Mouse (Mus musculus): Measurements from ENCODE around the gene Arl1. TPM values are rescaled to one million over a fixed set of nuclear protein-coding genes. Genes with fewer than 3 reads are reported as not detected.

Gene Arl1
- polyA plus RNA-seq (2016; fragmentation: Nextera tagmentation; extraction: Ambion mirVana): 137 and 145 TPM in 2 replicates

DNA sequence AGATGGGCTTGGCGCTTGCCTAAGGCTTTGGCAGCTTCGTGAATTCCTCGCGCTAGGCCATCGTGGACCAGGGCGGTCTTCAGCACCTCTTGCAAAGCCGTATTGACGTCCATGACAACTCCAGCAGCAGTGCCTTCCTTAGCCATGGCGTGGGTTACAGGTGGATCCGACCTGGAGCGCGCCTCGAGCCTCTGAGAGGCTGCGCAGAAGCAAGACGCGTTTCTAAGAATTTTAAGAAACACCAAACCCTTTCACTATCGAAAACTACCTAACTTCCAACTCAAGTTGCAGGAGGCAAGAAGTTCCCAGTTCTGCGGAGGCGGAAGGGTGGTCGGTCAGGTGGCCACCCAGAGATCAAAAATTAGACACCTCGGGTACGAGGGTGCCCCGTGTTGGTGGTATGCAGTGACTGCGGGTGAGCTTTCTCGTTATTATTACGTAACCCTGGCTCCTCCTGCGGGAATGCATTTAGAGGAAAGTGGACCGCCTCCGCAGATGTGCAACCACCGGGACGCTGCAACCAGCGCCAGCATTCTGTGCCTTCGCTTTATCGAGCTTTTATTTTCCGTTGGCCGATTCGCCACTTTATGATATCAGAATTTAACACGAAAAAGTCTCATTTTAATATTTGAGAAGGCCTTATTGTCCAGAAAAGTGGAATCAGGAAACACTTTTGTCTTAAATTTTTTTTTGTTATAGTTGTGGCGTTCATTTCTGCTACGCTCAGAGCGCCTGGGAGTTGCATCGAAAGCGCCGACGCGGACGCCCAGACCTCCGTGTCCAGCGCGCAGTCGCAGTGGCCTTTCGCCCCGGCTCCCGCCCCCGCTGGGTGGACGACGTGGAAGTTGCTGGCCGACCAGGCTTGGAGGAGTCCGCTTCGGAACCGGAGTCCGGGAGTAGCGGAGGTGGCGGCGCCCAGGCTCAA lies at the start of gene Arl1:
TSS of gene Arl1 (plus strand) at position 288 of the 925 bp plus-strand sequence.
- Histone ChIP-seq H3K36me3 (0 out of 2 replicates have a peak, but pooled peaks cover 3% of the 10 kb centered on the region), H3K4me1 (peaks cover 12% of the 10 kb centered on the region), H3K9me3 (no peaks in the 10 kb centered on the region), H3K4me2 (replicated peaks) (peak within 1 kb of the TSS; percentile 94), H3K27ac (no peak within 1 kb of the TSS), H3K9ac (peak within 1 kb of the TSS; percentile 89), H3K4me3 (peak within 1 kb of the TSS; percentile 90), H3K27me3 (replicated peaks) (no peaks in the 10 kb centered on the region)
- peak; percentile 94 for ATAC-seq (ENCODE audit: low FRiP score, low read depth)
- under 1% methylated on average over 65 of the region's 65 CpGs for WGBS

DNA sequence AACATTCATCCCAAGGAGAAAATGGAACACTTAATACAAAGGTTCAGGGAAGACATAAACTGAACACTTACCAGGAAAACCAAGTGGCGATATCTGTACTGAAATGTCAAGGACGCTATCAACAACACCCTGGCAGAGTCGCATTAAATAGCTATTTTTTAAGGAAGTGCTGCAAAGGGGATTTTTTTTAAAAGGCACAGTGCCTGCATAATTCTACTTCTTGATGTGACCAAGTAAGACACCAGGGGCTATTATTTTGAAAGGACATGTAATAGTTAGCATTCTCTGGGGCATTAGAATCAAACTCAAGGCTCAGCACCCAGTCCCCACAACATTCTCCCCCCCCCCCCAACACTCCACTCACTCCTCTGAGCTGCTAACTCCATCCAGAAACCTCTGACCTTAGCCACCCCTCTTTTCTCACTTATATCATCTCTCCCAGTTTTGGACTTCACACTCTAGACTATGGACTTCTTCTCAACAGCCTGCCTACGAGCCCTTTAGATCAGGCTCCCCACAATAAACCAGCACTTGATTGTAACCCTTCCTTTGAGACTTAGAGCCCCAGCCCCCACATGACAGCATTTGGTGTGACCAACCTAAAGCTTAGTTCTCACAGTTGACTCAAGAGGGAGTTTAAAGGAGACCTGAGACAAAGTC lies 47.6 kb upstream of the Arl1 start:
- no peak overlapping the region for H3K4me2 ChIP-seq (replicated peaks)
- H3K9me3 ChIP-seq: no peaks in the 10 kb centered on the region
- no peaks in the 10 kb centered on the region for H3K36me3 ChIP-seq
- H3K4me3 ChIP-seq: no peak overlapping the region
- H3K9ac ChIP-seq: no peak overlapping the region
- H3K27ac ChIP-seq: no peak overlapping the region
- H3K4me1 ChIP-seq: no peaks in the 10 kb centered on the region
- no peaks in the 10 kb centered on the region for H3K27me3 ChIP-seq (replicated peaks)
- WGBS: 79% methylated on average over 4 of the region's 4 CpGs
- ATAC-seq (ENCODE audit: low FRiP score, low read depth): no peak

DNA sequence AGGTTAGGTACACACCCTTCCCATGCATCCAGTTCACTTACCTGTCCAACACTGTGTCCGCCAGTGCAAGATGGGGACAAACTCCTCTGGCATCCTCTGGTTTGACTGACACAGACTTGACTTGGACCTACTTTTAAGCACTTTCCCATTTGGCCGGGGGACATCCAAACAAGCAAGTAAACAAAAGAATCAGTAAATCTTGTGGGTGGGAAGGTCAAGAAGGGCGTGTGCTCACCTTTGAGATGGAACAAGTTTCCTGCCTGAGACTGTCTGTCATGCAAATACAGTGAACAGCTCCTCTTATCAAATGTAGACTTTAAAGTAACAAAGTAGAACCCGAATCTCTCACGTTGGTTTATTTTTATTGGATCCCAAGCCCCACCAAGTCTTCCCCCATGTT lies 45.7 kb upstream of the Arl1 start, which contains the start of gene Spic:
TSS of gene Spic (minus strand) at position 91 of the 400 bp plus-strand sequence.
- no peaks in the 10 kb centered on the region for H3K27me3 ChIP-seq (replicated peaks)
- no peaks in the 10 kb centered on the region for H3K4me1 ChIP-seq
- no peak for ATAC-seq (ENCODE audit: low FRiP score, low read depth)
- no peak within 1 kb of the TSS for H3K4me3 ChIP-seq
- H3K9me3 ChIP-seq: no peaks in the 10 kb centered on the region
- H3K9ac ChIP-seq: no peak within 1 kb of the TSS
- no peak within 1 kb of the TSS for H3K27ac ChIP-seq
- 61% methylated on average over 5 of the region's 5 CpGs for WGBS
- H3K4me2 ChIP-seq (replicated peaks): no peak within 1 kb of the TSS
- no peaks in the 10 kb centered on the region for H3K36me3 ChIP-seq

DNA sequence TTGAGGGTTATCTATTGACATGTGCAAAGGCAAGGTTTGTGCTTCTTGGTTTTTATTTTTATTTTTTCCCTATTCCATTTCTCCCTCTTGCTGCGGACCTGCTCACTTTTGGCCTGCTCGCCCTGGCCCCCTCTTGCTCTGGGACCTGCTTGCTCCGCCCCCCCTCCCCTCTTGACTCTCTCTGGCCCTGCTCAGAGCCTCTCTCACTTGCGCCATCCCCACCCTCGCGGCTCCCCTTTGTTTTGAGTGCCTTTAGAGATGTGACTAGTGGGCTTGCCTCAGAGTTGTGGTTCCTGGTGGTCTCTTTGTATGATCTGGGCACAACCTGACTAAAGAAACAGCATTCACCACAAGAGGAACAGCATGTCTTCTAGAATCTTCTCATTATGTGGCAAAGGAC lies 29.7 kb upstream of the Arl1 start:
- Histone ChIP-seq H3K4me1 (no peaks in the 10 kb centered on the region), H3K27me3 (replicated peaks) (no peaks in the 10 kb centered on the region), H3K4me3 (no peak overlapping the region), H3K36me3 (no peaks in the 10 kb centered on the region), H3K9me3 (no peaks in the 10 kb centered on the region), H3K4me2 (replicated peaks) (no peak overlapping the region), H3K27ac (no peak overlapping the region), H3K9ac (no peak overlapping the region)
- no peak for ATAC-seq (ENCODE audit: low FRiP score, low read depth)
- 78% methylated on average over 6 of the region's 6 CpGs for WGBS

DNA sequence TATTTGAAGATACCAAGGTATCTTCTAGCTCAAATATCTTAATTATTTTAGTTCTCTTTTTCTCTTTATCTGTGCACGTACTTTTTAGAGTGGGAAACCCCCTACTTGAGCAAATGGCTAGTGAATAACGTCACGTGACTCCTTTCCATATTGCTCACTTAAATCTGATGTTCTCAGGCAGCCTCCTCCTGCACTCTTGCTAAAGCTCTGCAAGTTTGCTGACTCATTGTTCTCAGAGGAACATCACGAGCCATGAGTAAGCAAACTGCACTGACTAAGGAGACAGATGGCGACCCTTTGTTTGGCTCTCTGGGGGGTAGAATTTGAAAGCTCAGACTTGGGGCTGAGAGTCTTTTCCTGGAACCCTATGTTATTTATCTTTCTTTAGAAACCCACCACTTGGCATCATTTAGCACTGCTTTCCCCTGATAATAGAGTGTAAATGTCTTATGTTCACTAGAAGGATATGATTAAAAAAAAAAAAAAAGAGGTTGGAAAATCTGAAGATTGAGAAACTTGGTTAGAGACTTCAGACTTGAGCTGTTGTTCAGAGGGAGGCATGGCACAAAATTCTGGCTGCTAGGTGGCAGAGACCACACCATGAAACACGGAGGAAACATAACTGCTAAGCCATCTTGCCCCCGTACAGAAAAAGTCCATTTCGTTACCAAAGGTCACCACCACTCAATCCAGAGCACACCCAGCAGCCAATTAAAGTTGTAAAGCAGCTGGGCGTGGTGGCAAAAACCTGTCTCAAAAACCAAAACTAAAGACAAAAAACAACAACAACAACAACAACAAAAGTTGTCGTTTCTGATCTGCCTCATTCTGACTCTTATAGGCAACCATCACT lies 21.8 kb upstream of the Arl1 start:
- H3K27ac ChIP-seq: no peak overlapping the region
- ATAC-seq (ENCODE audit: low FRiP score, low read depth): no peak
- no peak overlapping the region for H3K4me3 ChIP-seq
- H3K9ac ChIP-seq: no peak overlapping the region
- 59% methylated on average over 10 of the region's 10 CpGs for WGBS
- H3K9me3 ChIP-seq: no peaks in the 10 kb centered on the region
- no peaks in the 10 kb centered on the region for H3K4me1 ChIP-seq
- H3K4me2 ChIP-seq (replicated peaks): no peak overlapping the region
- H3K36me3 ChIP-seq: no peaks in the 10 kb centered on the region
- H3K27me3 ChIP-seq (replicated peaks): no peaks in the 10 kb centered on the region

DNA sequence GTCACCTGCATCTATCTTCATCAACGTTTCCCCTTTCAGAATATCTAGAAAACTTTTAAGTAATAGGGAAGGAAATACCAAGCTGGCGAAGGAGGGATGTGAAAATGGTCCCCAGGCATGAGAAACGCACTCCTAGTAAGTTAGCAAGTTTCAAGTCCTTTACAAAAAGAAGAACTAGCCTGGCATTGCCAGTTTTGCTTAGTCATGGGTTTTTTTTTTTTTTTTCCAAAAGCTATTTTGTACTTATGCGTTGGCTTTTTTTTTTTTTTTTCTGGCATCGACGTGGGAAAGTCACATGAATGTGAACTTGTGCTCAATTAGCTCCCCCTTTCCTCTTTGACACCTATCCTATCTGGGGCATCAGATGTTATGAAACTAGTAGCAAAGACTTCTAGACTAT lies 18.3 kb upstream of the Arl1 start:
- no peaks in the 10 kb centered on the region for H3K36me3 ChIP-seq
- no peaks in the 10 kb centered on the region for H3K9me3 ChIP-seq
- no peak overlapping the region for H3K4me2 ChIP-seq (replicated peaks)
- H3K9ac ChIP-seq: no peak overlapping the region
- no peak overlapping the region for H3K27ac ChIP-seq
- ATAC-seq (ENCODE audit: low FRiP score, low read depth): no peak
- 79% methylated on average over 6 of the region's 6 CpGs for whole genome bisulfite sequencing
- no peaks in the 10 kb centered on the region for H3K27me3 ChIP-seq (replicated peaks)
- no peak overlapping the region for H3K4me3 ChIP-seq
- no peaks in the 10 kb centered on the region for H3K4me1 ChIP-seq

DNA sequence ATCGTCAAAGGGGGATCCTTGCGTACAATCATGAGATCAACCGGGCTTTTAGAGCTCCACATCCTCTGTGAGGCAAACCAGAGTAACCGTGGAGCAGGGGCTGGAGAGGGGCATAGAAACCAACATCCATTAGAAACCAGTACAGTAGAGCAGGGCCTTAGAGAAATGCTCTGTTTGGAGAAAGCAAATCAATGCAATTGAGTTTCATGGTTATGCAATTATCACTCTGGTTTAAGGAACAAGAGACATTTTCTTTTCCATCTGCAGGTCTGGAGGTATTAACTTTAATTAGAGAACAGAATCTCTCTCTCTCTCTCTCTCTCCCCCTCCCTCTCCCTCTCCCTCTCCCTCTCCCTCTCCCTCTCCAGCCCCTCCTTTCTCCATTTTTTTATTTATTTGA lies 15.9 kb upstream of the Arl1 start:
- ATAC-seq (ENCODE audit: low FRiP score, low read depth): no peak
- Histone ChIP-seq H3K27ac (no peak overlapping the region), H3K4me2 (replicated peaks) (no peak overlapping the region), H3K36me3 (no peaks in the 10 kb centered on the region), H3K9ac (no peak overlapping the region), H3K4me3 (no peak overlapping the region), H3K9me3 (no peaks in the 10 kb centered on the region), H3K27me3 (replicated peaks) (no peaks in the 10 kb centered on the region), H3K4me1 (no peaks in the 10 kb centered on the region)
- WGBS: 88% methylated on average over 4 of the region's 4 CpGs

DNA sequence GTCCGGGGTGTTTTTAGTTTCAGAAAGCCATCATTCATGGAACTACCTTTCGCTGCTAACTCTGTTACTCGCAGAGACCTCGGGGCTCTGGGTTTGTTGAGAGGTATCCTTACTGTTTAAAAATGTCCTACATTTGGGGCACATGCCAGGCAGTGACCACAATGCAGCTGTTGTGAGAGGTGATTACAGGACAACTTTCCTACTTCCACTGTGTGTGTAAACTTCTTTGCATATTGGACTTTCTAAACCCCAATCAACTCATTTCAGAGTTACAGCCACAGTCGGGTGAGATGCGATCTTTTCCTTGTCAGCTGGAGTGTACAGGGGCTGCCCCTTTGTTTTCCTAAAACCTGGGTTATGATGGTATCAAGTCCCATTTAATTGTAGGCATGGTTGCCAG lies 15.0 kb upstream of the Arl1 start:
- 78% methylated on average over 6 of the region's 6 CpGs for WGBS
- Histone ChIP-seq H3K4me3 (no peak overlapping the region), H3K27me3 (replicated peaks) (no peaks in the 10 kb centered on the region), H3K4me1 (no peaks in the 10 kb centered on the region), H3K27ac (no peak overlapping the region), H3K9ac (no peak overlapping the region), H3K9me3 (no peaks in the 10 kb centered on the region), H3K36me3 (no peaks in the 10 kb centered on the region), H3K4me2 (replicated peaks) (no peak overlapping the region)
- ATAC-seq (ENCODE audit: low FRiP score, low read depth): no peak

DNA sequence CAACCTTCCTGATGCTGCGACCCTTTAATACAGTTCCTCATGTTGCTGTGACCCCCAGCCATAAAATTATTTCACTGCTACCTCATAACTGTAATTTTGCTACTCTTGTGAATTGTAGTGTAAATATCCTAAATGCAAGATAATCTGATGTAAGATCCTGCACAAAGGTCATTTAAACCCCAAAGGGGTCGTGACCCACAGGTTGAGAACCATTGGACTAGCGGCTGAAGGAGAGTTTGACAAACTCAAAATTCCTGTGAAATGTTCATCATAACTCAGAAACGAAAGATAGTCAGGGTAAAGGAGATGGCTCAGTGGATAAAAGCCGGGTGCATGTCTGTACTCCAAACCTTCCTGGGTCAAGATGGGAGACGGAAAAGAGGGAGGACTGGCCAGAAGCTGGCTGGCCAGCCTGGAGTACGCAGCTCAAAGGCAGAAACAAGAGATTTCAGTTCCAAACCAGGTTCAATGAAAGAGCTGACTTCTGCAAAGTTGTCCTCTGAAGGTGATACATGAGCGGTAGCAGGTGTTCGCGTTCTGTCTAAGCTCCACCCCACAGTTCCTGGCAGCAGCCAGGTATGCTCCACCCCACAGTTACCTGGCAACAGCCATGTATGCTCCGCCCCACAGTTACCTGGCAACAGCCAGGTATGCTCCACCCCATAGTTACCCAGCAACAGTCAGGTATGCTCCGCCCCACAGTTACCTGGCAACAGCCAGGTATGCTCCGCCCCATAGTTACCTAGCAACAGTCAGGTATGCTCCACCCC lies 13.5 kb upstream of the Arl1 start:
- no peak overlapping the region for H3K4me3 ChIP-seq
- no peak overlapping the region for H3K27ac ChIP-seq
- H3K27me3 ChIP-seq (replicated peaks): no peaks in the 10 kb centered on the region
- 58% methylated on average over 13 of the region's 13 CpGs for WGBS
- H3K9ac ChIP-seq: no peak overlapping the region
- no peak overlapping the region for H3K4me2 ChIP-seq (replicated peaks)
- H3K36me3 ChIP-seq: no peaks in the 10 kb centered on the region
- ATAC-seq (ENCODE audit: low FRiP score, low read depth): no peak
- H3K9me3 ChIP-seq: no peaks in the 10 kb centered on the region
- H3K4me1 ChIP-seq: no peaks in the 10 kb centered on the region

DNA sequence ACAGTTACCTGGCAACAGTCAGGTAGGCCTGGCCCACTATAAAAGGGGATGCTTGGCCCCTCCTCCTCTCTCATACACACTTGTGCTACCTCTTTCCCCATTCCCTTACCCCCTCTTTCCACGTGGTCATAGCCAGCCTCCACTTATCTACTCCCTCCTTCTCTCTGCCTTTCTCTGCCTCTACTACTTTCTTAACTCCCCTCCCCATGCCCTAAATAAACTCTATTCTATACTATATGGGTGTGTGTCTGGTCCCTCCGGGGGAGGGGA lies 13.0 kb upstream of the Arl1 start:
- no peaks in the 10 kb centered on the region for H3K36me3 ChIP-seq
- H3K9ac ChIP-seq: no peak overlapping the region
- H3K9me3 ChIP-seq: no peaks in the 10 kb centered on the region
- H3K4me3 ChIP-seq: no peak overlapping the region
- H3K4me1 ChIP-seq: no peaks in the 10 kb centered on the region
- 45% methylated on average over 2 of the region's 2 CpGs for WGBS
- no peak overlapping the region for H3K27ac ChIP-seq
- no peak for ATAC-seq (ENCODE audit: low FRiP score, low read depth)
- H3K27me3 ChIP-seq (replicated peaks): no peaks in the 10 kb centered on the region
- no peak overlapping the region for H3K4me2 ChIP-seq (replicated peaks)

DNA sequence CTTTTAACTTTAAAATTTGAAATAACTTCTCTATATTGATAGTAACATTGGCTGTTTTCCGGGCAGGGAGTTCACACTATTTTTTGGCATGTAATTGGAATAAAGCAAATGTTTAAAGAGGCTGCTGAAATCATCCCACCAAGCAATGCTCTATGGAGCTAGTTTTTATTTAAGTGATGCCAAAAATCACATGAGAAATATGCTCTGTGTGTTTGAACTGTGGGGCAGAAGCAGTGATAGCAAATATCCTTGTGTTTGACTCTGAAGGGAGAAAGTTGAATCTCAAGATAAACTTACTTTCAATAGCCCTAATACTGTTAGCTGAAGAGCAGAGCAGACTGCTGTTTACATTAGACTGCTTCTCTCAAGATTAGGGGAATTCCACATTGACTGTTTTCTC lies 11.0 kb upstream of the Arl1 start:
- 81% methylated on average over 1 of the region's 1 CpGs for WGBS
- Histone ChIP-seq H3K9me3 (no peaks in the 10 kb centered on the region), H3K4me3 (no peak overlapping the region), H3K27me3 (replicated peaks) (no peaks in the 10 kb centered on the region), H3K27ac (no peak overlapping the region), H3K4me2 (replicated peaks) (no peak overlapping the region), H3K4me1 (no peaks in the 10 kb centered on the region), H3K36me3 (no peaks in the 10 kb centered on the region), H3K9ac (no peak overlapping the region)
- no peak for ATAC-seq (ENCODE audit: low FRiP score, low read depth)
